Mouse (Mus musculus) thymus, postnatal 14 days (tissue): ENCODE measurements around the gene Pabpc4.

Experiments used
- DNase-seq: peaks from one replicate; pipeline ENCODE4 v3.0.0; 2021

Gene Pabpc4

DNA sequence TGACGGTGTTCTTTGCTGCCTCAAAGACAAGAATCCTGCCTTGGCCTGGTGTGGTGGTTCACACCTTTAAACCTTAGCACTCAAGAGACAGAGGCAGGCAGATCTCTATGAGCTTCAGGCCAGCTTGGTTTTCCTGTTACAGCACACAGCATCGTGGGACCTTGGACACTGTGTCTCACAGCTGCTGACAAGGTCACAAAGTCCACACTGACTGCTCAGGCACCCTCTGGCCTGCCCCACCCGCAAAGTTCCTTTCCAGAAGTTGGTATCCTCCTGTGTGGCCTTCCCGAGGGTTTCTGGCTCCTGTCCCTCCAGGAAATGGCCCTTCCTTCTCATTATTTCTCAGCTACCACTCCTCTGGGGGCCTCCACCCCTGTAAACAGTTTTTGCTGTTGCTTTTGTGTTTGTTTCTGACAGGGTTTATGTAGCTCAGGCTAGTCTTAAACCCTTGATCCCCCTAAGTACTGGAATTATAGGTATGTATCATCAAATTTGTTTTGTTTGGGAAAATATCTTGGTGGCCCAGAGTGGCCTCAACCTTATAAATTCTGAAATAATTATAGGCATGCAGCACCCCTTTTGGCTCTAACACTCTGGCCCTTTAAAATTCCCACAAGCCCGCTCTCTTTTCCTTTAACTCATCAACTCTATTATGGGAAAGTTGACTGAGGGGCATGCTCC lies at the start of gene Pabpc4:
Gene Pabpc4, plus strand, starts transcription at position 631 of the 681 bp plus-strand sequence.
- no peak for DNase-seq

DNA sequence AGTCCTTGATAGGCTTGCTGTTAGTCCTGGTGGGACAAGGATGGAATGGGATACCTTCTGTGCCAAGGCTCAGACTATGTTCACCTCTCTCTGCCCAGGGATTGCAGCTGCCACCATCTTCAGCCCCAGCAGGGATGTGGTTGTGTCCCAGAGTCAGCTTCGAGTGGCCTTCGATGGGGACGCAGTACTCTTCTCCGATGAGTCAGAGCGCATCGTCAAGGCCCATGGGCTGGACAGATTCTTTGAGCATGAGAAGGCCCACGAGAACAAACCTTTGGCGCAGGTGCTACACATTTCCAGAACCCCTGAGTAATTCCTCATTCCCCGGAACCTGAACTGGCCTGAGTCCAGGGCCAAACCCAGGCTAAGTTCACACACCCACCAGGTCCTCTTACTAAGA lies 48.2 kb upstream of the Pabpc4 start:
- DNase-seq: no peak

DNA sequence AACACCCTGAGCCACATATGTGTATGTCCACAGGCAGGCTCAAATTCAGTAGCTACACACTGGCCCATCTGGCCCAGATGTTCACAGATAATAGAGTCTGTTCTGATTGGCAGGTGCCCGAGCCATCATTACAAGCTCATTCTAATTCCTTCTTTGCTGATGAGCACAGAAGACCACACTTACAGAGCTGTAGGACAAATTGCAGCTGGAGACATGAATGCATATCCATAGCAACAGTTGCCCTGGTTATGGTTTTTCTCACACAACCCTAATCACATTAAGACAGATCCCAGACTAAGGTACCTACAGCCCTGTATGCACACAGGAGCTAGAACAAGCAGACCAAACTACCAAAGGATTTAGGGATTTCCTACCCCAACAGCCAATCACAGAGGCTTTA lies 46.8 kb upstream of the Pabpc4 start:
- DNase-seq: no peak

DNA sequence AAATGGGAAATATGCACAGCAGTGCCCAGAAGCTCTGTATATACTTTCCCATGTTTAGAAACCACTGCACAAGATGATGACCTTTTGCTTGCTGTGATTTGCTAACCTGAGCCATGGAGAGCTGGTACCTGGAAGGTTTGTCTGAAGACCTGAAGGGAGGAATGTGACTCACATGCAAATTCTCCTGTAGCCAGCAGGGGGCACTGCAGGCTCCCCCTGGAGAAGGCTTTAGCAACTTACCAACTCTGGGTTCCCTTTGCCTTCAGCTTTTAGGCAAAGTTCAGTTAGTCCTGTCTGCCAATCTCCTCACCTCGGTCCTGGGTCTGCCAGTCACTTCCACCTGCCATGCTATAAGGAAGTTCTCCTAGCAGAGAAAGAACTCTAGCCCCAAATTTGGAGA lies 45.4 kb upstream of the Pabpc4 start:
- peak; percentile 46 for DNase-seq

DNA sequence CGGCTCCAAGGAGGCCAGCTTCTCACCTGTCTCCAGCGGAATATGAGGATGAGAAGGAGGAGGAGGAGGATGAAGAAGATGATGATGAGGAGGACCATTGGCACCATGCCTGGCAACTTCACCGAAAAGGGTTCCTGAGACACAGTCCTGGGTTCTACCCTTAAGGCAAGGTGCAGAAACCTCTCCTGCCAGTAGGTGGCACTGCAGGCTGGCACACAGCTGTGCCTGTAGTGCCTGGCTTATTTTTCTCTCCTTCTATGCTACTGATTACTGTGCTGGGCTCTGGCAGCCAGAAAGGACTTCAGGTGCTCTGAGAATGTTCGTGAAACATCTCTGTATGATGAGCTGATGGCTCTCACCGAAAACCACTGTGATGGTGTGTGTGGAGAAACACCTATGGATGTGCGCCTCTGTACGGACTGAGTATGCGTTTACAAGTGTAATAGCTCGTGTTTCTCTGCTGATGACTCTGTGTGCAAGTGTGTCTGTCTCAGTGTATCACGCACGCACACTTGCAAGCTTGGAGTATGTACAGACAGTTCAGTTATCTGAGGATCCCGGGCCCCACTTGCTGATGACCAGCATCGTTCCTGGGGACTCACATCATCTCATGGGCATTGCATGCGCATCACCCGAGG lies 42.3 kb upstream of the Pabpc4 start:
- DNase-seq: peak; percentile 69

DNA sequence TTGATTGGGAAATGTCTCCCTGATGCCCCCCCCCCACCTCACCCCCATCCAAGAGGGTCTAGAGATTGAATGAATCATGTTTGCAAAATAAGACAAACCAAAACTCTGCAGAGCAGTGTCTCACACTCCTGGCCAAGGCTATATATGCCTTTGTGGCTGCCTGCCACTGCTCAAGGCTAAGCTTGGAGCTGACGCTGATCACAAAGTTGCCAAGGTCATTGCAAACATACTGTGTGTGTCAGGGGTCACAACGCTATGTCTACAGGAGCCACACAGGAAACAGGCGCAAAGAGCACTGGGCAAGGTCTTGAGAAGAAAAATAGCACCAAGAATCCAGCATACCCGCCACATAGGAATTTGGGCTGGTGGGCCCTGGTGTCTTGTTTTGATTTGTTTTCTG lies 41.5 kb upstream of the Pabpc4 start:
- DNase-seq: no peak

DNA sequence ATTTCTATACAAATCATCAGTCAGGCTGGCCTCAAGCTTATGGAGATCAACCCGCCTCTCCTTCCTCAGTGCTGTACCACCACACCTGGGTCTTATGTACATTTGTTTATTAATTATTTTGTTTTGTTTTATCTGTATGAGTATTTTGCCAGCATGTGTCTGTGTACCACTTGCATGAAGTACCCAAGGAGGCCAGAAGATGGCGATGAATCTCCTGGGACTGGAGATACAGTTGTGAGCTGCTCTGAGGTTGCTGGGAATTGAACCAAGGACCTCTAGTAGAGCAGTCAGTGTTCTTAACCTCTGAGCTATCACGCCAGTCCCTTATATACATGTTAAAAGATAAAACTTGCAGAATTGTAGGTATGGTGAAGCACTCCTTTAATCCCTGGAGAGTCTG lies 38.8 kb upstream of the Pabpc4 start:
- peak; percentile 39 for DNase-seq

DNA sequence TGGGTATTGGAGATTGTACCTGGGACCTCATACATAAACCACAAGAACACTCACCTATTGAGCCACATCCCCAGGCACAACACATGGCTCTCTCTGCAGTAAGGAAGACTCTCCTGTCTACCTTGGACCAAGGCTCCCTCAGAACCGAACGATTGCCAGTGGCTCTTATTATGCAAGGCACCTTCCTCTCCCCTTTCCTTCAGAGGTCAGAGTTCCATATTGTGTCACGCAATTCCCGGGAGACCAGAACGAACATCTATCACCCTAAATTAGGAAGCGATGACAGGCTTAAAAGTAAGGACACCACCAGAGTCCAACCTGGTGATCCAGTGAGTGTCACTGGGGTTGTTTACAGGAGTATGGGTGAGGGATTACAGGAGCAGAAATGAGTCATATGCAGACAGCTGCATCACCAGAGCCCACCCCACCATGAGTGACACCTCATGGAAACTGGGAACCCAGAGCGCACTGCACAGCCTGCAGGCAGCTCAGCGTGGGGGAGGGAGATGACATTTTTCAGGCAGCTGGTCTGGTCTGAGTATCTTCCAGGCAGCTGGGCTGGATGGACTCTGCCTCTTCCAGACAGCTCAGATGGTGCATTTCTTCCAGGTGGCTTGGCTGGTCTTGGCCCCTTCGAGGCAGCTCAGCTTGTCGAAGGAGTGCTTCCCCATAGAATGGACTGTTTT lies 36.3 kb upstream of the Pabpc4 start:
- DNase-seq: no peak

DNA sequence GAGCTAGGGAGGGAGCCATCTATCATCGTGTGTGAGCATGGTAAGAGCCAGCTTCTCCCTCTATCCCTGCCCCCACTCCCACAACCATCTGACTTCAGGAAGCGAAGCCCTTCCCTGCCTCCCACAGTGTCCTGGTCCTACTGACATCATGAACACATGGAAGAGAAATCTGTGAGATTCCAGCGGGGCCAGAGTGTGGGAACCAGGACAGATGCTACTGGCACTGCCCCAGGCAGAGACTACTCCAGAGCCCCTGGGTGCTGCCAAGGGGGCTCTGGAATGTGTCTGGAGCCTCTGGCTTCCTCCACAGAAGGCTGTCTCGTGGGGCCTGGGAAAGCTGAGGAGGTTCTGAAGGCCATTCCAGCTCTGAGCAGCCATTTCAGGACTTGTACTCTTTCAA lies 34.4 kb upstream of the Pabpc4 start:
- DNase-seq: no peak

DNA sequence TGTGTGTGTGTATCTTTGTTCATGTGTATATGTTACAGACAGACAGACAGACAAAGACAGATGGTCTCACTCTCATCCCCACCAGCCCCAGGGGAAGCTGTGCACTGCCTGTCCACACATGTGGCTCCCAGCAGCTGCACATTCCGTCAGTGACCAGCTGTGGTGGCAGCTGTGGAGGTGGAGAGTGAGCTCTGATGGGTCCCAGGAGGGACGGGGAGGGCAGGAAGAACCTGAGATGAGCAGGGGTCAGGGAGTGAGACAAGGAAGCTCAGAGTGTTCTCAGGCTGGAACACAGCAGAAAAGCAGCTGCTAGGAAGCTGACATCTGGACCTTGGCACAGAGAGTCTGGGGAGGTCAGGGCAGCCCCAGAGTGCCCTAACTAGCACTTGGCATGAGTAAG lies 33.9 kb upstream of the Pabpc4 start:
- DNase-seq: no peak

DNA sequence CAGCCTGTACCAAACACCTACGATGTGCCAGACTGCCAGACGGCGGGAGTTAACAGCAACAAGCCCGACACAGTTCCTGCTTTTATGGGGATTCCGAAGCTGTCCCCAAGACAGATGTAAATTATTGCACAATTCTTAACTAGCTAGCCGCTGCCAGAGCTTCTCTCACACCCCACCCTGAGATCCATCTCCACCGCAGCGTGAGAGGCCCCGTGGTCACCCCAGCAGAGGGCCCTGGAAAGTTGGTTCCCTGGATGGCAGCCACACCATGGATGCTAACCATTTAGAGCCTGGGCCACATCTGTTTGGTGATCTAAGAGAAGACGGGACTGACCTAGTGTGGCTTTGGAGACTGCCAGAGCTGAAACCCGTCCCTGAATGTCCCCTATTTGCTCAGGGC lies 33.0 kb upstream of the Pabpc4 start:
- no peak for DNase-seq

DNA sequence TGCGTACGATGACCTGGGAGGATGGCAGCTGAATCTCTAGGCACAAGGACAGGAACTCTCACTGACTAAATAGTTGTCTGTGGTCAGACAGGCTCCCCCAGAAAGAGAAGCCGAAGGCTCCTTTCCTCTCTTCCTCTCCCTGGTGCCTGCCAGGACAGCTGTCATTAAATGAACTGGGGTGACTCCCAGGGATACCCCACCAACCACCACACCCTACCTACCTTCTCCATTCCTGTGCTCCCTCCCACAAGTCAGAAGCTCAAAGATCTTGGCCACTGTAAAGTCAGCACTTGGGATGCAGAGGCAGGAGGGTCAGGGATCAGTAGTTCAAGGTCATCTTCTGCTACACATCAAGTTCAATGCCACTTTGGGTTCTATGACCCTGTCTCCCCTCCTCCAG lies 29.3 kb upstream of the Pabpc4 start:
- no peak for DNase-seq

DNA sequence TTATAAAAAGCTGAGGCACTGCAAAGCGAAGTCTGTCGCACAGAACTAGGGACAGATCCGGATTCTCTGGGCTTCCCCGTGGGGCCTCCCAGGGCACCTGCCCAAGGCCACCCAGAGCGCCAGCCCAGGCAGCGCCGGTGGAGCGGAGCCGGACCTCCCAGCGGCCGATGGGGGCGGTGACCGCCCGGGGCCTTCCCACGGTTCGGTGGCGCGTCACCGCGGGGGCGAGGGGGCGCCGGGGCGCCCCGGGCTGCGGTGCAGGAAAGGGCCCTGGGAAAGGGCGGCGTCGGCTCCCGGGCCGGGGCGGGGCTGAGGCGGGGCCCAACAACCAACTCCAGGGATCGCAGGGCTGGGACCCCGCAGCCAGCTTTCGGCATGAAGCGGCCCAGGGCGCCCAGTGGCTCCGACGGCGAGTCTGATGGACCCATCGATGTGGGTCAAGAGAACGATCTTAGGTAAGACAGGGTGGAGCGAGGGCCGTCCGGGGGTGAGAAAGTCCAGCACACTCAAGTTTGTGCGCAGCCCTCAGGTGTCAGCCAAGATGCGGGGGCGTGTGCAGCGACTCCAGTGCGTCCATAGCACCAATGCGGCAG lies 28.6 kb upstream of the Pabpc4 start, which contains the start of gene Heyl:
Gene Heyl, plus strand, starts transcription at position 65 of the 593 bp plus-strand sequence.
- DNase-seq: peak; percentile 45

DNA sequence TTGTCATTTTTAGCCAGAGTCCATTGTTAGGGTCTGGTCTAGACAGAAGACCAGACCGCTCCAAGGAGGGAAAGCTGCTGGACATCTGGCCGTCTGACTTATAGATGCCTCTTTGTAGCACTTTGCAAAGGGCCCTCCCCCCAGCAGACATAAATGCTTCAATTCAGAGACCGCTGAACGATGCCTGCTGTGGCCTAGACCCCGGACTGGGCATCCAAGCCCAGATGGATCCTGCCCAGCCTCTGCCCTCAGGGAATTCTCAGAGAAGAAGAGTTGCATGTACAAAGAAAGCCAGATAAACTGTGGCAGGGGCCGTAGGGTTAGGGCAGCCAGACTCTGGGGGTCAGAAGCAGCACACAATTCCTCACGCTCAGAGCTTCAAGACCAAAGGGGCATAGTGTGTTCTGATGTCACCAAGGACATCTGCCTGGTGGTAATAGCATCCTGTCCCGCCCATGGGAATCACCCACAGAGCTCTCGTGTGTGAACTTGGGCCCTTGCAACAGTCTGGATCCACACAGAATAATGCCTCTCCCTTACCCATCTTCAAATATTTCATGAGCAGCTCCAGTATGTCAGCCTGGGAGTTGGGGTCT lies 26.2 kb upstream of the Pabpc4 start:
- DNase-seq: no peak

DNA sequence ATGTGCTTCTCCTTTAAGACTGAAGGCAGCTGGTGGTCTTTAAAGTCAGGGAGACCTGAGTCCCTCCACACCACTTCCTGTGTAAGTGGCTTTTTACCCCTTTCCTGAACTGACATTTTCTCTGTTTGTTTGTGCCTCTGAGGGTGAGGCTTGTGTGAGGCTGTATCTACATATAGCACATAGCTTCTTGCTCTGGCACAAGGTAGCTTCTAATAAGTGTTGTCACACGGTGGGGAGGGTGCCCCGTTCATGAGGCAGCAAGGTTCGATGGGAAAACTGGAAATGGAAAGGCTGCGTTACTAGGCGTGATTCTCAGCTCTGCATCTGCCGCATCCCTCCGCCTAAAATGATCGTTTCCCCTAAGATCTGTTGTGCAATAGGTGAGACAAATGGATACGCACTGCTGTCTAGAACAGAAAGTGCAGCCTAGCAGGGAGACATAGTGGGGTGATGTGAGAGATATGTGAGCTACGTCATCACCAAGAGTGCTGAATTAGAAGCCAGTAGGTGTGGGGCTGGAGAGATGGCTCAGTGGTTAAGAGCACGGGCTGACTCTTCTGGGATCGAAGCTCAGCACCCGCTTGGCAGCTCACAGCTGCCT lies 25.6 kb upstream of the Pabpc4 start:
- DNase-seq: no peak

DNA sequence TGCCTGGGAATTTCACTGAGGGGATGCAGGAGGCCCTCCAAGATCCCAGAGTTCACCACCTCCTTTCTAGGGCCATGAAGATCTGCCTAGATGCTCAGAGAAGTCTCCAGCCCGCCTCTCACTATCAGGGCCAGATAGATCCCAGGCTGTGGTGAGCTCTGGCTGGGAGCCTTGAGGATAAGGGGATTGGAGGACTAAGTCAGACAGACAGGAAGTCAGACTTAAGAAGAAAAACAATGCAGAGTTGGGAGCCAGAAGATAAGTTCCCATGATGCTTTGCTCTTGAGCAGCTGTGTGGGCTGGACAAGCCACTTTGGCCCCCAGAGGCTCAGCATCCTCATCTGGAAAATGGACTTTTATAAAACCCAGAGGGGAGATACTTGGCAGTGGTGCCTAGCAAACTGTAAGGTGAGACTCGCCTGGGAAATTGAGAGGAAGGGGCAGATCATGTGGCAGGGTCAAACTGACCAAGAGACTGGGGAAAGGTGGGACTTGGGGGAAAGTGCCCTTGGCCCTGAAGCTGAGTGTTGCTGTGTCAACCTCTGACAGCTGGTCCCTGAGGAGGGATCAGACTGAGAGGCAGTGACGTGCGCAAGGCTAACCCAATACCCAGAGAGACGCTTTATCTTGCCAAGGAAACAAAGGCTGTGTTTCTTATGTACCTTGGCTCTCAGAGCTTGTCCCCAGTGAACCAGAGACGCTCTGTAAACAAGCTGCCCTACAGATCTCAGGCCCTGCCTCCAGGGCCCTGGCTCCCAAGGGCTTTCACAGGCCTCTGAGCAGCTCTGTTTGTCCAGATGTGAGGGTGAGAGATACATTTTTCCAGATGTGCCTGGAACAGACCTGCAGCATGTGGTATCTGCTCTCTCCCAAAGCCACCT lies 24.5 kb upstream of the Pabpc4 start:
- DNase-seq: no peak

DNA sequence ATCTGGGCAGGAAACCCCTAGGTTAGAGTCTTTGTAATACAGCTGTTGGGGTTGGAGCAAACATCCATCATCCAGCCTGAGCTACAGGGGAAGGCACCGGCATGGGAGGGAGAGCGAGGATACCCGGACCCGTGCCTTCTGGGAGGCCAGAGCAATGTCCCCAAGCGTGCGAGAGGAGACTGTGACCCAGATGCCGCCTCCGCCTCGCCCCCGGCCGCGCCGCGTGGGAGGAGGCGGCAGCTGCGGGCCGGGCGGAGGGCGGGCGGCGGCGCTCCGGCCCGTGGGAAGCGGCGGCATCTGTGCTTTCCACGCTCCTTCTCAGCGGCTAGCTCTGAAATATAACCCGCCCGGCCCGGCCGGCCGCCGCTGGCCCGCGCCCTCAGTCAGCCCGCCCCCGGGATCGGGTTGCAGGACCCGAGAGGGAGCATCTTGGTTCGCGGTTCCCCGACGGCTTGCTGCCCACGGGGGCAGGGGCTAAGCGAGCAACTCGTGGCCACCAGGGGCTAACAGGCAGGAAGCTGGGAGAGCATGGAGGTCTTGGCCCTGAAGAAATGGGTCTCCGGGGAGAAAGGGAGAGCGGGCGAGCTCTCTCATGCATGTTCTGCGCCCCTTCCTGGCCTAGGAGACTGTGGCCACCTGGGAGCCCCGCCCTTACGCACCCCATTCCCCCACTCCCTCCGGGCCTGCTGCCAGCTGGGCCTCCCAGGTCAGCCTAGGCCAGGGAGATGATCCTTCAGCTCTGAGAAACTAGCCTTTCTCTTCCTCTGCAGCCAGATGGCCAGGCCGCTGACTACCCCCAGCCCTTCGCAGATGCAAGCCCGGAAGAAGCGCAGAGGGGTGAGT lies 22.6 kb upstream of the Pabpc4 start:
- DNase-seq: peak; percentile 14

DNA sequence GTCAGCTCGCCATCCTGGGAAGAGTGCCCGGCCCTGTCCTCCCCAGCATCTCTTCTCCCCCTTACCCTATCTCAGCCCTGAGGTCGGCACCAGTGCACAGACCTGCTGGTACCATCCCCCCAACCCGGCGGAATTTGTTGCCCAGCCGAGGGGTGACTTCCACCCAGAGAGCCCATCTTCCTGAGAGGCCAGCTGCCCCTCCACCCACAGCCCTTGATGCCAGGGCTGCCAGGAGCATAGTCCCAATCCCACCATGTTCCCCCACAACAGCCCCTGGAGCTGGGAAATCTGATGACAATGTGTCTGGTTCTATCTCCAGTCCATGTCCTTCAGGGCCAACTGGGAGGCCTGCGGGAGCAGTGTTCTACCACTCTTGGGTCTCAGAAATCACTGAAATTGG lies 15.9 kb upstream of the Pabpc4 start:
- DNase-seq: no peak

DNA sequence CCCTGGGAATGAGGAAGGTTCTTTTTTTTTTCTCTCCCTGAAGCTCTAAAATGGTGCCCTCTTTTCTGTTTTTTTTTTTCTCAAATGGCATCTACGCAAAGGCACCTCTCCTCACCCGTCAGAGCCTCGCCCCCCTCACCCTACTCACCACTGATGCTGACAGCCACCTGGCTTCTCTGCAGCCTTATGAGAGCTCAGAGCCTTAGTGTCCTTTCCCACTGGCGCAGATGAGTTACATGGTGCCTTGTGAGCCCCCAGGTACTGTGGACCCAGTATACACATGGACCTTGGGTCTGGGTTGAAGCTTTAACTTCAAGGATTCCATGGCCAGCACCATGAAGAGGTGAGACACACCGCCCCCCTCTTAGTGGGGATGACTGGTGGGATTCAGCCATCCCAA lies 15.5 kb upstream of the Pabpc4 start:
- DNase-seq: no peak

DNA sequence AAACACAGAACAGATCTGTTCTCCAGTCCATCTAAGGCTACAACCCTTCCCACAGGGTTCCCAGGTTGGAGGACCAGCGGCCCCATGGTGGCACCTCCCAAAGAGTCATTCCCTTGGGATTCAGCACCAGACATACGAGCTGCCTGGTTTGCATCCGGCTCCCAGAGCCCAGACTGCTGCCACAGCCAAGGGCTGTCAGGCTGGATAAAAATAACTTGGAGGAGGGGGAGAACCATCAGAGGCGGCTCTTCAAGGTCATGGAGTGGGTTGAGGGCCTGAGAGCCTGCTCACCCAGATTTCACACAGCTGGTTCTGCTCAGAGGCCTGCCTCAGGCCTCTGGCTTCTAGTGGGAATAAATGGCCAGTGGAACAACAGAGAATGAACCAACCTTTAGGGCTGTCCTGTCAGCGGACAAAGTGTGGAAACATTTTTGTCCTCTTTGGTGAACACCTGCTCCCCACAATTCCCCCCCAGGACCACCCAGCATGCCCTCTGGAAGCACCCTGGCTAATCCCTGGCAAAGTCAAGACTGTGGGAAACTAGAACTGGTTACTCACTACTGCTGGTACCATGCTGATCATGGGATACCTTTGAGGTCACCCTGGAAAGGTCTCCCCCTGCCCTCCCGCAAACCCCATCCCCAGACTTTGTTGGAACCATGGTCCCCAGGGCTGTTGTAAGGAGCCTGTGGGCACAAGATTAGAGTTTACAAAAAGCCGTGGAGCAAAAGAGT lies 14.8 kb upstream of the Pabpc4 start:
- DNase-seq: no peak
